Mouse (Mus musculus) midbrain, embryonic 13.5 days (tissue): ENCODE data around the gene Olfr955. TPM values are rescaled to one million over a fixed set of nuclear protein-coding genes. Genes with fewer than 3 reads are reported as not detected.

Experiments
- ATAC-seq: fragments of 200-750 bp; cut with Nextera tagmentation; 2 replicates; pipeline ENCODE4 v1.8.0; 2017; ENCODE audit warnings: mild to moderate bottlenecking, moderate TSS enrichment, moderate library complexity
- H3K27ac ChIP-seq: fragments of 300-500 bp; sonication (generic); 2 replicates; pipeline ENCODE4 v1.5.1; 2015; ENCODE audit warnings: inconsistent platforms, mild to moderate bottlenecking, moderate library complexity
- H3K27me3 ChIP-seq: fragments of 300-500 bp; sonication (generic); 2 replicates; pipeline ENCODE4 v1.6.1; 2015; ENCODE audit warnings: mild to moderate bottlenecking, inconsistent platforms
- H3K36me3 ChIP-seq: fragments of 300-500 bp; sonication (generic); 2 replicates; pipeline ENCODE4 v1.6.1; 2015; ENCODE audit warnings: mild to moderate bottlenecking, inconsistent platforms
- H3K4me1 ChIP-seq: fragments of 300-500 bp; sonication (generic); replicated peaks from 2 replicates; pipeline ENCODE4 v1.6.1; 2015; ENCODE audit warnings: inconsistent platforms
- H3K4me2 ChIP-seq: fragments of 300-500 bp; sonication (generic); replicated peaks from 2 replicates; pipeline ENCODE4 v1.6.1; 2015; ENCODE audit warnings: moderate library complexity, mild to moderate bottlenecking, inconsistent platforms
- H3K4me3 ChIP-seq: fragments of 300-500 bp; sonication (generic); replicated peaks from 2 replicates; pipeline ENCODE4 v1.5.1; 2015; ENCODE audit warnings: mild to moderate bottlenecking, inconsistent platforms
- H3K9ac ChIP-seq: fragments of 300-500 bp; sonication (generic); replicated peaks from 2 replicates; pipeline ENCODE4 v1.6.1; 2015; ENCODE audit warnings: mild to moderate bottlenecking, inconsistent platforms
- H3K9me3 ChIP-seq: fragments of 300-500 bp; sonication (generic); 2 replicates; pipeline ENCODE4 v1.6.1; 2016; ENCODE audit warnings: mild to moderate bottlenecking, inconsistent platforms
- WGBS: fragments of 180-500 bp; shearing (Covaris S2); methylation state at CpG from one replicate; pipeline ENCODE4 v1.1.7; 2015; 5-methylcytosine and 5-hydroxymethylcytosine counted together
- polyA plus RNA-seq: library from polyadenylated mRNA; unstranded; fragments of >200 nt; fragmentation: Nextera tagmentation; extraction: Ambion mirVana; gene quantifications from 2 replicates; pipeline ENCODE4 v1.2.1, GENCODE M21; 2015

The Olfr955 gene
- not detected in 2 replicates for polyA plus RNA-seq

GRCm38 (mm10) chr9:39471844-39472243 lies at the start of gene Olfr955:
Gene Olfr955 (minus strand): TSS chr9:39471944.
- H3K36me3 ChIP-seq: no peaks in the 10 kb centered on the region
- no peak within 1 kb of the TSS for H3K4me2 ChIP-seq
- no peaks in the 10 kb centered on the region for H3K9me3 ChIP-seq
- H3K9ac ChIP-seq: no peak within 1 kb of the TSS
- ATAC-seq: no peak
- H3K27me3 ChIP-seq: no peaks in the 10 kb centered on the region
- 70% methylated on average over 1 of the region's 1 CpGs for WGBS
- no peak within 1 kb of the TSS for H3K4me3 ChIP-seq
- H3K4me1 ChIP-seq: no peaks in the 10 kb centered on the region
- H3K27ac ChIP-seq: no peak within 1 kb of the TSS

- Histone ChIP-seq H3K4me1 (no peaks in the 10 kb centered on the region), H3K36me3 (no peaks in the 10 kb centered on the region), H3K9me3 (no peaks in the 10 kb centered on the region), H3K4me2 (no peak overlapping the region), H3K27me3 (no peaks in the 10 kb centered on the region), H3K27ac (no peak overlapping the region), H3K4me3 (no peak overlapping the region), H3K9ac (no peak overlapping the region)
- no peak for ATAC-seq
These were observed 46.9 kb upstream of the Olfr955 start for GRCm38 (mm10) chr9:39518595-39518994.

GRCm38 (mm10) chr9:39515531-39515930 lies 43.8 kb upstream of the Olfr955 start, which contains the start of gene Olfr957:
Gene Olfr957 (minus strand): TSS chr9:39515809.
- H3K27ac ChIP-seq: no peak within 1 kb of the TSS
- ATAC-seq: no peak
- WGBS: 86% methylated on average over 3 of the region's 3 CpGs
- no peak within 1 kb of the TSS for H3K4me3 ChIP-seq
- no peaks in the 10 kb centered on the region for H3K27me3 ChIP-seq
- no peaks in the 10 kb centered on the region for H3K9me3 ChIP-seq
- no peak within 1 kb of the TSS for H3K9ac ChIP-seq
- H3K36me3 ChIP-seq: no peaks in the 10 kb centered on the region
- H3K4me1 ChIP-seq: no peaks in the 10 kb centered on the region
- H3K4me2 ChIP-seq: no peak within 1 kb of the TSS

GRCm38 (mm10) chr9:39509412-39509811 lies 37.7 kb upstream of the Olfr955 start:
- H3K36me3 ChIP-seq: no peaks in the 10 kb centered on the region
- no peaks in the 10 kb centered on the region for H3K27me3 ChIP-seq
- H3K27ac ChIP-seq: no peak overlapping the region
- no peaks in the 10 kb centered on the region for H3K4me1 ChIP-seq
- no peak overlapping the region for H3K9ac ChIP-seq
- H3K9me3 ChIP-seq: no peaks in the 10 kb centered on the region
- H3K4me2 ChIP-seq: no peak overlapping the region
- peak; percentile 53; the same call in 1 of the 2 replicates for ATAC-seq
- WGBS: 78% methylated on average over 9 of the region's 9 CpGs
- H3K4me3 ChIP-seq: no peak overlapping the region

GRCm38 (mm10) chr9:39508998-39509397 lies 37.3 kb upstream of the Olfr955 start:
- WGBS: 10% methylated on average over 6 of the region's 6 CpGs
- H3K9ac ChIP-seq: no peak overlapping the region
- no peaks in the 10 kb centered on the region for H3K4me1 ChIP-seq
- no peaks in the 10 kb centered on the region for H3K36me3 ChIP-seq
- ATAC-seq: peak; percentile 85
- H3K27ac ChIP-seq: no peak overlapping the region
- no peak overlapping the region for H3K4me2 ChIP-seq
- H3K9me3 ChIP-seq: no peaks in the 10 kb centered on the region
- H3K4me3 ChIP-seq: no peak overlapping the region
- no peaks in the 10 kb centered on the region for H3K27me3 ChIP-seq

- WGBS: 95% methylated on average over 2 of the region's 2 CpGs
- no peak for ATAC-seq
- Histone ChIP-seq H3K9ac (no peak within 1 kb of the TSS), H3K27me3 (no peaks in the 10 kb centered on the region), H3K4me3 (no peak within 1 kb of the TSS), H3K4me2 (no peak within 1 kb of the TSS), H3K4me1 (no peaks in the 10 kb centered on the region), H3K27ac (no peak within 1 kb of the TSS), H3K36me3 (no peaks in the 10 kb centered on the region), H3K9me3 (no peaks in the 10 kb centered on the region)
These were observed 22.2 kb upstream of the Olfr955 start, which contains the start of gene Olfr44 for GRCm38 (mm10) chr9:39493895-39494294. Gene Olfr44 (minus strand): TSS chr9:39493995.

GRCm38 (mm10) chr9:39456401-39456800 lies 15.3 kb downstream of the Olfr955 start, which contains the start of gene Olfr954:
Gene Olfr954 (plus strand): TSS chr9:39456701.
- Histone ChIP-seq H3K9me3 (no peaks in the 10 kb centered on the region), H3K4me2 (no peak within 1 kb of the TSS), H3K4me3 (no peak within 1 kb of the TSS), H3K4me1 (no peaks in the 10 kb centered on the region), H3K9ac (no peak within 1 kb of the TSS), H3K27me3 (no peaks in the 10 kb centered on the region), H3K36me3 (no peaks in the 10 kb centered on the region), H3K27ac (no peak within 1 kb of the TSS)
- WGBS: 87% methylated on average over 6 of the region's 6 CpGs
- no peak for ATAC-seq

GRCm38 (mm10) chr9:39427048-39427447 lies 44.7 kb downstream of the Olfr955 start, which contains the start of gene Olfr952:
Gene Olfr952 (minus strand): TSS chr9:39427148.
- H3K9me3 ChIP-seq: no peaks in the 10 kb centered on the region
- ATAC-seq: no peak

More at GRCm38 (mm10) chr9:39427048-39427447, 44.7 kb downstream of the Olfr955 start, which contains the start of gene Olfr952:
- Histone ChIP-seq H3K4me1 (no peaks in the 10 kb centered on the region), H3K9ac (no peak within 1 kb of the TSS), H3K27ac (no peak within 1 kb of the TSS), H3K36me3 (no peaks in the 10 kb centered on the region), H3K27me3 (no peaks in the 10 kb centered on the region), H3K4me2 (no peak within 1 kb of the TSS), H3K4me3 (no peak within 1 kb of the TSS)

Other genes with a start within 250 kb of the Olfr955 start
- gene Olfr1537, start 221.9 kb downstream of the Olfr955 start, polyA plus RNA-seq: not detected in 2 replicates
- not detected in 2 replicates for gene Olfr945, start 195.1 kb downstream of the Olfr955 start, polyA plus RNA-seq
- gene Olfr948, start 145.9 kb downstream of the Olfr955 start, polyA plus RNA-seq: not detected in 2 replicates
- not detected in 2 replicates for gene Olfr951, start 84.5 kb downstream of the Olfr955 start, polyA plus RNA-seq
- gene Olfr952, start 44.8 kb downstream of the Olfr955 start, polyA plus RNA-seq: not detected in 2 replicates
- gene Olfr954, start 15.2 kb downstream of the Olfr955 start, polyA plus RNA-seq: not detected in 2 replicates
- gene Olfr44, start 22.1 kb upstream of the Olfr955 start, polyA plus RNA-seq: not detected in 2 replicates
- not detected in 2 replicates for gene Olfr957, start 43.9 kb upstream of the Olfr955 start, polyA plus RNA-seq
- not detected in 2 replicates for gene Olfr958, start 82.1 kb upstream of the Olfr955 start, polyA plus RNA-seq
- gene Olfr959, start 103.6 kb upstream of the Olfr955 start, polyA plus RNA-seq: not detected in 2 replicates
- gene AW551984, start 132.5 kb upstream of the Olfr955 start, polyA plus RNA-seq: 59.7 and 66.7 TPM in 2 replicates
- gene Olfr148, start 138.7 kb upstream of the Olfr955 start, polyA plus RNA-seq: not detected in 2 replicates
- gene Olfr960, start 149.4 kb upstream of the Olfr955 start, polyA plus RNA-seq: not detected in 2 replicates
- not detected in 2 replicates for gene Olfr961, start 173.1 kb upstream of the Olfr955 start, polyA plus RNA-seq
- not detected in 2 replicates for gene Olfr963, start 195.3 kb upstream of the Olfr955 start, polyA plus RNA-seq
- gene Olfr149, start 235.2 kb upstream of the Olfr955 start, polyA plus RNA-seq: not detected in 2 replicates
- not detected in 2 replicates for gene Olfr965, start 239.4 kb upstream of the Olfr955 start, polyA plus RNA-seq